Mouse (Mus musculus): Measurements from ENCODE around the gene Scfd1.

Gene Scfd1

GRCm38 (mm10) chr12:51377003-51377887, at the start of gene Scfd1:
Scfd1 (plus strand) TSS chr12:51377510.
- peak; percentile 90 to 92 for DNase-seq (ENCODE audit: low spot score in 2 of 2)

DNA sequence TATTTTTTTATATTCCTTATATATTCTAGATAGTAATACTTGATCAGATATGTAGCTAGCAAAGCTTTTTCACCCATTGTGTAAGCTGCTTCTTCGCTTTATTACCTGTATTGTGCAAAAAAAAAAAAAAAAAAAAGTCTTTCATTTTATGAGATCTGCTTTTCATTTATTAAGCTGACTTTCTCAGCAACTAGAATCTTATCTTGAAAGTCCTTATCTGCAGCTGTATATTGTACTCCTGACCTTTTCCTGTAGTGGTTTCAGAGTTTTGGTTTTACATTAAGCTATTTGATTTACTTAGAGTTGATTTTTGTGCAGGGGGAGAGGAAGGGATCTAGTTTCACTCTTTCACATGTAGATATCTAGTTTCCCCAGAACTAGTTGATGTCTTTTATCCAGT, 40.3 kb upstream of the Scfd1 start:
- no peak for DNase-seq (ENCODE audit: low spot score in 2 of 2)

DNA sequence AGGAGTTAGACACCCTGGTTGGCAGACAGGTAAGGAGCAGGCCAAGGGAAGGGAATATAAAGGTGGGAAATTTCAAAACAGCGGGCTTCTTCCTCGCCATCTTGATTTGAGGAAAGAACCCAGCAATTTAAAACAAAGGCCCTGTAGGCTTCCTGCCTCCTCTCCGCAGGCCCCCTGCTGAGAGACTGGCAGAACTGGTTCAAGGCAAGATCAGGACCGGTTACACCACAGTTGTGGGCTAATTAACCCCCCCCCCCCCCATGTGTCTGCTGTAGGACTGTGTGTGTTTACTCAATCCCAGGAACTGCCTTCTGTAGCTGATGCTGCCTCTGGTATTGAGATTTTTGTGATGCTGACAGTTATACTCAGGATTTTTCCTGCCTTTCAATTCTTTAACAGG, 31.2 kb upstream of the Scfd1 start:
- no peak for DNase-seq (ENCODE audit: low spot score in 2 of 2)

GRCm38 (mm10) chr12:51347988-51348697, 29.2 kb upstream of the Scfd1 start, which contains the start of gene G2e3:
G2e3 (plus strand) TSS chr12:51348061.
- DNase-seq (ENCODE audit: low spot score in 2 of 2), result peak; percentile 86 to 89

DNA sequence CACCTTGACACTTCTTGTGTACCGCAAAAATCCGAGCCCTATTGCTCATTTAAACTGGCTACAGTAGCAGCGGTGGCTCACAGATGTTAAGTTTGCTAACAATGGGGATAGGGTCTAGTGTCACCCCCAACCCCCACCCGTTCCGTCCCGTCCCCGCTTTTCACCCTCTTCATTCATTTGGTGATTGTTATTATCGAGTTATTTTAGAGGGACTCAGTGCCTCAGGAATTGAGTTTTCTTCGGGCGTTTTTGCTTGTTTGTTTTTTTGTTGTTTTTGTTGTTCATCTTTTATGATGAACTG, 28.7 kb upstream of the Scfd1 start:
- no peak for DNase-seq (ENCODE audit: low spot score in 2 of 2)

DNA sequence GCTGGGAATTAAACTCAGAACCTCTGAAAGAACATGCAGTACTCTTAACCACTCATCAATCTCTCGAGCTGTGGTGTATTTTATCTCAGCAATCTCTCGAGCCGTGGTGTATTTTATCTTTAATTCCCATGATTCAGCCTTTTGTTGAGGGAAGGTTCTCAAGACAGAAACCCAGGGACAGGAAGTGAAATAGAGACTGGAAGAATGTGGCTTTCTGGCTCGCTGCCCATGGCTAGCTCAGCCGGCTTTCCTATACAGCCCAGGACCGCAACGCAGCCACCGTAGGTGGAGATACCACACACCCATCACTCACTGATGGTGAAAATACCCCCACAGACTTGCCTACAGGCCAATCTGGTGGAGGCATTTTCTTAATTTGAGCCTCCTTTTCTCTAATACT, 22.0 kb upstream of the Scfd1 start:
- DNase-seq (ENCODE audit: low spot score in 2 of 2), result no peak

DNA sequence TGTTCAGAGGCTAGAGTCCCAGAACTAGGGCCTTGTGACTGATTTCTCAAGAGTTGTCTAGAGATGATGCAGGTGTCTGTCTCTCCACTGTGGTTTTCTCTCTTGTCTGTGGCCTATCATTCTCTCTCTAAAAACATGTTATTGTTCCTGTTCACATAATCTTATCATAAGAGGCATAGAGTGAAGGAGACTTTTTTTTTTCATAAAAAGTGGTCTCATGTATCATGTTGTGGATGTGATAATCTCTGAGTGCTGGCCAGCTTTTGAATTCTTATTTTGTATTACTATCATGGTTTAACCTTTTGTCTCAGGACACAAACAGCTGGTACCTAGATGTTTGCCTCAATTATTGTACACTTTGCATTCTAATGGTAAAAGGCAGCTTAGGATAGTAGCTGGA, 16.0 kb upstream of the Scfd1 start:
- DNase-seq (ENCODE audit: low spot score in 2 of 2), result no peak

DNA sequence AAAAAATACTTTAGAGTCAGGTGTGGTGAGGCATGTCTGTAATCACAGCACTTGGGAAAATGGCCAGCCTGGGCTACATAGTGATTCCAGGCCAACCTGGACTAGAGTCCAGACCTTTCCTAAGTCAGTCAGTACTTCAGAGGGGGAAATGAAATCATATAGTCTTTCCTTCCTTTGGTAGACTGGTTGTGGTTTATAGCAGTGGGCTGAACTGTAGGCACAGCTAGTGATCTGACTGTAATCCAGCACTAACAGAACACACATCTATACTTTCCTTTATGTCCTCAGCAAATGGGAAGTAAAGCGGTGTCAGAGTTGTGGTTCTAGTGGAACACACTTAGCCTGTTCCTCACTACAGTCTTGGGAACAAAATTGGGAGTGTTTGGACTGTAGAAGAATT, 14.4 kb upstream of the Scfd1 start:
- no peak for DNase-seq (ENCODE audit: low spot score in 2 of 2)

DNA sequence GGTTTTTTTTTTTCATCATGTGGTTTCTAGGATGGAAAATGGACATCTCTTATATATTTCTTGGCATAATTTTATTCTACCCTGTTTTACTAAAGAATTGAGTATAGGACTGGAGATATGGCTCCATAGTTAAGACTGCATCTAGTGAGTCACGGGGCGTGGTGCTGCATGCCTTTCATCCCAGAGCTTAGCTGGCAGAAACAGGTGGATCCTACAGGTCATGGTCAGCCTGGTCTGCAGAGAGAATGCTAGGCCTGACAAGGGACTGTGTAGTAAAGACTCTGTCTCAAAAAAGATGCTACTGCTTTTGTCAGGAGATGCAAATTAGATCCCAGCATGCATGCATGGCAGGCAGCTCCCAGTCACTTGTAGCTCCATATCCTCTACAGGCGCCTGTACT, 8.8 kb upstream of the Scfd1 start:
- no peak for DNase-seq (ENCODE audit: low spot score in 2 of 2)

DNA sequence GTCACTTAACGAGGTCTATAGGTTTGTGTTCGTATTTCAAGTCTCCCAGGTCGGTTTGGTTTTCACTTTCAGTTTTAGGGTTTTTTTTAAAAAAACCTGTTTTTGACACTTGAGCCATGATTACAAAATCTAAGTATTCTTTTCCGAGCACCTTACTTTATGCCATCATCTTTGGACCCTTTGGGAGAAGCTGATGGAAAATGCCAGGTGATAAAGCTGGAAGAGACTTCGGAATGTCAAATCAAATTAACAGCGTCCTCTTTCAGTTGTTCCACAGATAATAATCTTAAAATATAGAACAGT, 529 bp downstream of the Scfd1 start:
- DNase-seq (ENCODE audit: low spot score in 2 of 2), result no peak

DNA sequence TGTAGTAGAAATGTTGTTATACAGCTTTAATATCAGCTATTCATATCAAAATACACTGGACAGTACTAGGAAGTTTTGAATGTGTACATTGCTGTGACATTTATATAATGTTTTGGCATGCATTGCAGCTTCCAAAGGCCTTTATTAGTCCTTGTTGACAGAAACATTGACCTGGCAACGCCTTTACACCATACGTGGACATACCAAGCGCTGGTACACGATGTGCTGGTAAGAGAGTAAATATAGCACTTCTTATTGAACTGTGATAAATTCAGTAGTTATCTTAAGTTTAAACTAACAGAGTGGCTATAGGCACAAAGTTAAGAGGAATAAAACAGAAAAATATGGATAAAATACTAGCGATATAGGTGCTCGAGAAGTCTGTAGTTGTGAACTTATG, 22.6 kb downstream of the Scfd1 start:
- no peak for DNase-seq (ENCODE audit: low spot score in 2 of 2)

DNA sequence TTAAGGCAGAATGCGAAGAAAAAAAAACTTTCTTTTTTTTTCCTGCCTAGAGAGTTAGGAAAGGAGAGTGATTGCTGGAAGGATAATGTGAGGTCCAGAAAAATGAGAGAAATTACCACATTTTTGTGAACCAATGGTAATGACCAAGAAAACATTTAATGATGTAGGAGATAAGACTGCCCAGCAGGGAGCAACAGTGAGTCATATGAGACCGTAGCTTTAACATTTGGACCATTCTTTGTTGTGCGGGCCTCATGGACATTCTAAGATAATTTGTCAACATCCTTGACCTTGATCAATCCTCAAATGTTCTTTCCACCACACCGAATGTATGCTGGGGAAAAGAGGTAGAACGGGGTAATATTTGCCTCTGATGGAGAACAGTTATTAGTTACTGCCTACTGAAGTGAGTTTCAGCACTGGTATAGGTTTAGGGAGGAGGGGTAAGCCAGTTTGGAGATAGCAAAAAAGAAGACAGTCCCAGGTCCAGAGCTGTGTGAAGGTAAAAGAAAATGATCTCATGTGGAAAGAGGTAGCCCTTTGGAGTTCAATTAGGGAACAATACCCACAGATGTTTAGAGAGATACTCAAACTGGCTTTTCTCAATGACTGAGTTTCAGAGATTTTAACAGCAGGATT, 24.9 kb downstream of the Scfd1 start:
- DNase-seq (ENCODE audit: low spot score in 2 of 2), result no peak

- DNase-seq (ENCODE audit: low spot score in 2 of 2), result no peak
Measured at GRCm38 (mm10) chr12:51403987-51404586, 26.8 kb downstream of the Scfd1 start.

- no peak for DNase-seq (ENCODE audit: low spot score in 2 of 2)
Measured at GRCm38 (mm10) chr12:51411362-51411761, 34.1 kb downstream of the Scfd1 start.

- no peak for DNase-seq (ENCODE audit: low spot score in 2 of 2)
Measured at GRCm38 (mm10) chr12:51437541-51437940, 60.2 kb downstream of the Scfd1 start.

GRCm38 (mm10) chr12:51438311-51438710, 61.0 kb downstream of the Scfd1 start:
- no peak for DNase-seq (ENCODE audit: low spot score in 2 of 2)

DNA sequence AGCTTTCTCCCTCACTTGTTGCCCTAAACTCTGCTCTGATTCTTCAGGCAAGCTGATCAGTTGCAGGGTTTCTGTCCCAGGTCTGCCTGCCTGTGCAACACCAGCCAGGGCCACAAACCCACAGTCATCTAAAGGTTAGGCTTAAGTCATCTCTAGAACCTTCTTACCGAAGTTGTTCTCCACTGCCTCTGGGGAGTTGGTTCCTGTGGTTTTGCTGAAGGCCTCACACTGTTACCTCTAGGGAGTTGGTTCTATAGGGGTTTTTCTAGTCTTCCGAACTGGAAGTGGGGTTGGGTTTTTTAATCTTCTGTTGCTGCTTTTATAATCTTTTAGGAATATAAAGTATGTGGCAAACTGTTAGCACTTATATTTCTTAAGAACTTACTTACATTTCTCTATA, 72.0 kb downstream of the Scfd1 start:
- DNase-seq (ENCODE audit: low spot score in 2 of 2), result no peak

DNA sequence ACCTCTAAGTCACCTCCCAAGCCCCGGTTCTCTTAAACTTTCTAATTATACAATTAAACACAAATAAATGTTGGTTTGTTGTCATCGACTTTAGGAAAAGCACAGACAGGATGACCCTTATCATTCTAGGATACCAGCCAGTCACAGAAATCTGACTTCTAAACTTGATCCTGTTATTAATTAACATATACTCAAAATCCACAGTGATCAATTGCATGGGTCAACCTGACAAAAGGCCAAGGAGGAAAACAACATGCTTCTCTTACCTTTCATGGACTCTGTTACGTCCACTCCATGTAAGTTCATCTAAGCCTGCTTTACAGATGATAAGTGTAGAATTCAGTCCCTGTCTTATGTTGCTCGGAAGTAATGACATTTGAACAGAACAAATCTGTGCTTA, 93.6 kb downstream of the Scfd1 start:
- DNase-seq (ENCODE audit: low spot score in 2 of 2), result no peak

- DNase-seq (ENCODE audit: low spot score in 2 of 2), result no peak
Measured at GRCm38 (mm10) chr12:51481246-51481645, 103.9 kb downstream of the Scfd1 start.

DNA sequence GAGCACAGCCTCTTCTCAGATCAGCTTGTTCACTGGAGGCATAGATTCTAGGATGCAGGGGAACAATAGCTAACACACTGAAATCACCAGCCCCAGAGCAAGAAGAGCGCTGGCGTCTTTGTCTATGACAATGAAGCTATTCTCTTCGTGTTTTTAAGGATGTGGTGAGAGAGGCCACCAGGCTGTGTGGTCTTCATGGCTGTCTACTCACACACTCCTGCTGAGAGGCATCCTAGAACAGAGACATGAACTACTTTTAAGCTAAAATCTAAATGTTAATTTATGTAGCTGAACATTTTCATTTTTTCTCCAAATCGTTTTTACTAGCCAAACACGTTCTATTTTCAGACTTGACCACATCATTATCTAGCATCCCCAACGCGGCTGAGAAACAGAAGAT, 114.7 kb downstream of the Scfd1 start:
- no peak for DNase-seq (ENCODE audit: low spot score in 2 of 2)

DNA sequence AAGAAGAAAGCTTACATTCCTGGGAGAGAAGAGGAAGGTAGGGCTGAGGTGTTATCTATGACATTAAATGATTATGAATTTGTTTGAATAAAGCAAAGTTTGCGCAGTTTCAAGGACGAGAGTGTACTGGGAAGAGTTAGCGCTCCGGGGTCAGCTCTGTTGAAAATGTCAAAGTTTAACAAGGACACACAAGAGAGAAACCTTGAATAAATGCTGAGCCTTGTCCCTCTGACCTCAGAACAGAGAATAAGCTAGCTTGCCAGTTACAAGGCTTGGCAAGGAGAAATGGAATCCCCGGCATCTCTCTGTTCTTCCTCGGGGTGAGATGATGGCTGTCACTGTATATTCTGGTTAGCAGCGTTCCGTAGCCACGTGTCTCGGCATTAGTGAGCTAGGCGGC, 116.2 kb downstream of the Scfd1 start:
- DNase-seq (ENCODE audit: low spot score in 2 of 2), result no peak

DNA sequence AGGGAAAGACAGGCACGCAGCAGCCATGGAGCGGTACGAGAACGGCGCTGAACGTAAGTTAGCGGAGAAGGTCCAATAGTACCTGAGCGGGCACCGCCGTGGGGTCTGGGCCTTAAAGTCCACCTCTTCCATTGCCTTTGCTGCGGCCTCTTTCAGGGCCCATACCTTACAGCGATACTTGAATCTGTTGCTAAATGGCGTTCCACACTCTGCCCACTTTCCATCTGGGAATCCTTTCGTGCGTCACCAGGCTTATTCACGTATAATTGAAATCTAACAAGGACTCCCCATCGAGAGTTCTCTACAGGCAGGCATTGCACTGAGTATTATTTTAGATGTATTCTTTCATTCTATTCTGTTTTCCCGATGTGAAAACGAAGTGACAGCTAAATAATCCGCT, 117.3 kb downstream of the Scfd1 start:
- no peak for DNase-seq (ENCODE audit: low spot score in 2 of 2)

Measured in urinary bladder, postnatal 4 days (tissue).